Mouse (Mus musculus): ENCODE data around the gene Mrpl55. TPM values are rescaled to one million over a fixed set of nuclear protein-coding genes. Genes with fewer than 3 reads are reported as not detected.

The Mrpl55 gene
- polyA plus RNA-seq, 1 experiment from 2014 or later: 95.4 TPM

- Histone ChIP-seq H3K27me3 (peaks cover 15% of the 10 kb centered on the region), H3K9ac (replicated peaks) (no peak overlapping the region), H3K4me3 (no peak overlapping the region), H3K4me2 (replicated peaks) (no peak overlapping the region), H3K36me3 (no peaks in the 10 kb centered on the region), H3K27ac (replicated peaks) (no peak overlapping the region), H3K4me1 (no peaks in the 10 kb centered on the region), H3K9me3 (no peaks in the 10 kb centered on the region)
- WGBS: 63% methylated on average over 4 of the region's 4 CpGs
- ATAC-seq (replicated peaks): no peak
These were observed 31.7 kb upstream of the Mrpl55 start for GRCm38 (mm10) chr11:59170549-59170948.

DNA sequence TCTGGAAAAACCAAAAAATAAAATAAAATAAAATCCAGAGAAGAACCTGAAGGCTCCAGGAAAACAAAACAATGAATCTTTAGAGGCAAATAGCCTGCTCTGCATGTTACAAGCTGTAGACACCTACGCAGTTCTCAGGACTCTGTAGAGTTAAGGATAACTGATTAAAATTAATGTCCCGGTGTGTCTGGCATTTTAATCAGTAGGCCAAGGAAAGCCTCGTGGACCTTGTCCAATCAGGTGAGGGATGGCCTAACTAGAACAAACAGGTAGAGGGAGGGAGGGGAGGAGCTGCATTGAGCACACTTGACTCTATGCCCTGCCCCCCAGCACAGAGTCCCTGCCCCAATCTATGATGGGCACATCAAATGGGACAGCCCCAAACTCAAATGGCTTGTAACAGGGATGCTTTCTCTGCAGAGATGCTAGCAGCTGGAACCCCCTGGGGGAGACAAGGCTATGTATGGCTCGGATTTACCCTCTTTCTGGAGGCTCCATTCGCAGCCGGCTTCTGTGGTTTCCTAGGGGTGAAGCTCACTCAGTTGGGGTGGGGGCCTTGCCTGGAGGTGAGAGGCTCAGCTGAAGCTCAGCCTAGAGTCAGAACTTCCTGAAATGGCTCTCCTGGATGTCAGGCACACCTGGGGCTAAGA lies 28.0 kb upstream of the Mrpl55 start:
- Histone ChIP-seq H3K4me2 (replicated peaks) (no peak overlapping the region), H3K4me3 (no peak overlapping the region), H3K9me3 (no peaks in the 10 kb centered on the region), H3K9ac (replicated peaks) (no peak overlapping the region), H3K27ac (replicated peaks) (no peak overlapping the region), H3K4me1 (0 out of 2 replicates have a peak, but pooled peaks cover 4% of the 10 kb centered on the region), H3K27me3 (peaks cover 49% of the 10 kb centered on the region), H3K36me3 (no peaks in the 10 kb centered on the region)
- WGBS: 56% methylated on average over 6 of the region's 6 CpGs
- ATAC-seq (replicated peaks): no peak

- H3K36me3 ChIP-seq: no peaks in the 10 kb centered on the region
- H3K4me1 ChIP-seq: 0 out of 2 replicates have a peak, but pooled peaks cover 4% of the 10 kb centered on the region
- H3K27ac ChIP-seq (replicated peaks): no peak overlapping the region
- ATAC-seq (replicated peaks): no peak
- H3K9me3 ChIP-seq: no peaks in the 10 kb centered on the region
- 3% methylated on average over 48 of the region's 48 CpGs for WGBS
- H3K27me3 ChIP-seq: peaks cover 55% of the 10 kb centered on the region
- H3K4me3 ChIP-seq: no peak overlapping the region
- no peak overlapping the region for H3K9ac ChIP-seq (replicated peaks)
- no peak overlapping the region for H3K4me2 ChIP-seq (replicated peaks)
These were observed 25.8 kb upstream of the Mrpl55 start for GRCm38 (mm10) chr11:59176475-59176874.

- Histone ChIP-seq H3K4me2 (replicated peaks) (no peak overlapping the region), H3K27ac (replicated peaks) (no peak overlapping the region), H3K27me3 (peaks cover 55% of the 10 kb centered on the region), H3K36me3 (no peaks in the 10 kb centered on the region), H3K9me3 (no peaks in the 10 kb centered on the region), H3K9ac (replicated peaks) (no peak overlapping the region), H3K4me1 (0 out of 2 replicates have a peak, but pooled peaks cover 4% of the 10 kb centered on the region), H3K4me3 (no peak overlapping the region)
- ATAC-seq (replicated peaks): no peak
- WGBS: 7% methylated on average over 34 of the region's 34 CpGs
These were observed 25.4 kb upstream of the Mrpl55 start for GRCm38 (mm10) chr11:59176921-59177320.

GRCm38 (mm10) chr11:59182864-59183331 lies 19.4 kb upstream of the Mrpl55 start, which contains the start of gene Gjc2:
Gene Gjc2 (minus strand): TSS chr11:59183213.
- WGBS: 26% methylated on average over 3 of the region's 3 CpGs
- no peak within 1 kb of the TSS for H3K4me3 ChIP-seq
- no peak within 1 kb of the TSS for H3K27ac ChIP-seq (replicated peaks)
- no peak for ATAC-seq (replicated peaks)
- no peak within 1 kb of the TSS for H3K4me2 ChIP-seq (replicated peaks)
- no peaks in the 10 kb centered on the region for H3K4me1 ChIP-seq
- H3K9me3 ChIP-seq: no peaks in the 10 kb centered on the region
- H3K36me3 ChIP-seq: peaks cover 24% of the 10 kb centered on the region
- H3K27me3 ChIP-seq: peaks cover 17% of the 10 kb centered on the region
- H3K9ac ChIP-seq (replicated peaks): no peak within 1 kb of the TSS

DNA sequence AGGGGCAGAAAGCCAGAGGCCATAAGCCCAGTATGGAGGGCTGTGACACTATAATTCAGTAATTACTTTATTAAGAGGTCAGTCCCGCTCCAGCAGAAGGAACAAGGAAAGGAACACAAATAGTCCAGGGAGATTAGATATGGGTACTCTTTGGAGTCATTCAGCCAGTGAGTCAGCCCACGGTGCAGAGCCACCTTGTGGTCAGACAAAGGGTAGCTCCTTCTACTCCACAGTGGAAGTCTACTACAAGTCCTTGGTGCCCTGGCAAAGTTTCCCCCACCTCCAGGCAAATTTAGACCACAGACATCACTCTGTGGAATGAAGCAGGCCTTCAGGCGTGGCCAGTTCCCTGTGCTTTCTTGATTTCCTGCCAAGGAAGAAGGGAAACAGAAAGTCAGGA lies 18.5 kb upstream of the Mrpl55 start:
- Histone ChIP-seq H3K36me3 (peaks cover 24% of the 10 kb centered on the region), H3K4me1 (no peaks in the 10 kb centered on the region), H3K9ac (replicated peaks) (no peak overlapping the region), H3K4me2 (replicated peaks) (no peak overlapping the region), H3K9me3 (no peaks in the 10 kb centered on the region), H3K27ac (replicated peaks) (no peak overlapping the region), H3K4me3 (no peak overlapping the region), H3K27me3 (peaks cover 8% of the 10 kb centered on the region; the same call in 1 of the 2 replicates)
- no peak for ATAC-seq (replicated peaks)
- WGBS: 31% methylated on average over 3 of the region's 3 CpGs

DNA sequence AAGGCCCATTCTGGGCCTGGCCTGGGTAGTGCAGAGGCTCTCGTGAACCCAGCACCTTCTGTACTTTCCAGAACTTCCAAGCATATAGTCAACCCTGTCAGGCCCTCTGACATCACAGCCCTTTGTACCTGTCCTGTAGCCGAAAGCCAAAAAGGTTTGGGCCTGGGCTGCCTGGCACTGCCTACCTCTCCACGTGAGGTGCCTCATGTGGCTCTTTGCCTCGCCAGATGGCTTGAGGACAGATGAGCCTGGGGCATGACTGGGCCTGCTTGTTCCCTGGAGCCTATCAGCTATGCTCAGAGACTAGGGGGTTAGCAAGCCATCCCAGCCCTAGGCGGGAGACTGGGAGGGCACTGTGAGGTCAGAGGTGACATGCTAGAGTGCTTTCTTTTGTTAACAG lies 16.8 kb upstream of the Mrpl55 start:
- no peak for ATAC-seq (replicated peaks)
- Histone ChIP-seq H3K4me1 (peaks cover 12% of the 10 kb centered on the region), H3K9ac (replicated peaks) (no peak overlapping the region), H3K4me2 (replicated peaks) (no peak overlapping the region), H3K27ac (replicated peaks) (no peak overlapping the region), H3K36me3 (peaks cover 24% of the 10 kb centered on the region), H3K27me3 (no peaks in the 10 kb centered on the region), H3K4me3 (no peak overlapping the region), H3K9me3 (no peaks in the 10 kb centered on the region)
- WGBS: 87% methylated on average over 5 of the region's 5 CpGs

- no peaks in the 10 kb centered on the region for H3K9me3 ChIP-seq
- H3K9ac ChIP-seq (replicated peaks): no peak overlapping the region
- peaks cover 17% of the 10 kb centered on the region for H3K4me1 ChIP-seq
- no peaks in the 10 kb centered on the region for H3K27me3 ChIP-seq
- no peak overlapping the region for H3K27ac ChIP-seq (replicated peaks)
- no peak for ATAC-seq (replicated peaks)
- no peak overlapping the region for H3K4me2 ChIP-seq (replicated peaks)
- H3K36me3 ChIP-seq: peaks cover 24% of the 10 kb centered on the region
- no peak overlapping the region for H3K4me3 ChIP-seq
- WGBS: 89% methylated on average over 6 of the region's 6 CpGs
These were observed 14.6 kb upstream of the Mrpl55 start for GRCm38 (mm10) chr11:59187706-59188105.

DNA sequence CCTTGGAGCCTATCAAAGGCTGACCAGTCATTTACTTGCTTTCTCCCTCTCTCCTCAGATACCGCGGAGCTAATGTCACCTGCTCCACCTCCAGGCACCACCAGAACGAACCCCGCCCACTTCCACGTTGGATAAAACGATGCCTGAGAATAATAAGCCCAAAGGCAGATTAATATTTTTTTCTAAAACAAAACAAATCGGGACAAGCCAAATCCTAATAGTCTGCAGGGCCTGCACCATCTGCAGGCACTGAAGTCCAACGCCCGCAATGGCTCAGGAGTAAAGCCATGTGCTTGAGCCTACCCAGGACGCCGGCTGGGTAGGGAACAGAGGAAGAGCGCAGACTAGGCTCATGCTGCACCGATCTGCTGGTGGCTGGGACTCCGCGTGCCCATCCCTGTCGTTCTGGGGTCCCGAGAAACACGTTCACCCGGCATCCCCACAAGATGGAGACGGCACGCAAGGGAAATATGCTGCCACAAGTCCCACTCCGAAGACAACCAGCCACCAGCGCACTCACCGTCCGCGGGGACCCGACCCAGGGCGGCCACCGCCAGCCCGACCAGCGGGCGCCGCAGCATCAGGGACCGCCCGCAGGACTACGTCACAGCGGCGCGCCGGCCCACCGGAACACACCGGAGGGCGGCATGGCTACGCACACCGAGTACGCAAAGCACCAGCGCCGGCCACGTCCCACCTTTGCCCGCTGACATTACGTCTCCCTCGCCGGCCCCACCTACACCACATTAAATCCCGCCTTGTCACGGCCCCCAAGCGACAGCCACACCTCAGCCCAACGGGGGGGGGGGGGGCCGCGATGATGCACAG lies 10.8 kb upstream of the Mrpl55 start:
- WGBS: under 1% methylated on average over 59 of the region's 59 CpGs
- H3K9ac ChIP-seq (replicated peaks): peak overlapping the region; percentile 63
- H3K27ac ChIP-seq (replicated peaks): peak overlapping the region; percentile 89
- H3K27me3 ChIP-seq: no peaks in the 10 kb centered on the region
- H3K4me1 ChIP-seq: peaks cover 17% of the 10 kb centered on the region
- peak; percentile 96 for ATAC-seq (replicated peaks)
- H3K9me3 ChIP-seq: no peaks in the 10 kb centered on the region
- H3K36me3 ChIP-seq: peaks cover 3% of the 10 kb centered on the region; the same call in 1 of the 2 replicates
- peak overlapping the region; percentile 63 for H3K4me2 ChIP-seq (replicated peaks)
- peak overlapping the region; percentile 51 for H3K4me3 ChIP-seq

- Histone ChIP-seq H3K4me2 (replicated peaks) (peak within 1 kb of the TSS; percentile 63), H3K4me1 (peaks cover 17% of the 10 kb centered on the region), H3K4me3 (peak within 1 kb of the TSS; percentile 51), H3K9me3 (no peaks in the 10 kb centered on the region), H3K27ac (replicated peaks) (peak within 1 kb of the TSS; percentile 89), H3K27me3 (no peaks in the 10 kb centered on the region), H3K9ac (replicated peaks) (peak within 1 kb of the TSS; percentile 63), H3K36me3 (no peaks in the 10 kb centered on the region)
- 6% methylated on average over 16 of the region's 16 CpGs for WGBS
- ATAC-seq (replicated peaks): peak; percentile 26
These were observed 10.3 kb upstream of the Mrpl55 start, which contains the start of gene Guk1 for GRCm38 (mm10) chr11:59192059-59192386. Gene Guk1 (minus strand): TSS chr11:59192212.

GRCm38 (mm10) chr11:59196230-59196629 lies 6.1 kb upstream of the Mrpl55 start:
- Histone ChIP-seq H3K27ac (replicated peaks) (no peak overlapping the region), H3K4me3 (no peak overlapping the region), H3K9me3 (no peaks in the 10 kb centered on the region), H3K27me3 (no peaks in the 10 kb centered on the region), H3K9ac (replicated peaks) (no peak overlapping the region), H3K4me1 (peaks cover 3% of the 10 kb centered on the region), H3K36me3 (no peaks in the 10 kb centered on the region), H3K4me2 (replicated peaks) (no peak overlapping the region)
- no peak for ATAC-seq (replicated peaks)

GRCm38 (mm10) chr11:59201216-59202002 lies 877 bp upstream of the Mrpl55 start:
- Histone ChIP-seq H3K4me3 (peak overlapping the region; percentile 81), H3K9me3 (no peaks in the 10 kb centered on the region), H3K4me2 (replicated peaks) (peak overlapping the region; percentile 96), H3K27ac (replicated peaks) (peak overlapping the region; percentile 59), H3K36me3 (peaks cover 20% of the 10 kb centered on the region), H3K9ac (replicated peaks) (peak overlapping the region; percentile 81), H3K27me3 (no peaks in the 10 kb centered on the region), H3K4me1 (peaks cover 18% of the 10 kb centered on the region)
- ATAC-seq (replicated peaks): peak; percentile 23; the same call in 1 of the 2 replicates
- WGBS: 34% methylated on average over 16 of the region's 16 CpGs

Data from forebrain, embryonic 15.5 days (tissue).